Mouse (Mus musculus) cortical plate, adult 2 months (tissue): ENCODE measurements at regions not wholly inside any gene's neighbourhood (a gene's known extent, or its start where the extent isn't known, plus 50 kb on each side); places are given as distances from the start of the nearest gene placed in this dataset.

ENCODE experiments used
- CTCF ChIP-seq: fragments of 200-500 bp; IDR thresholded peaks from 2 replicates; pipeline ENCODE4 v1.5.1; 2011; ENCODE audit warnings: mild to moderate bottlenecking, control low read depth, low read length; ENCODE audit not compliant: insufficient read depth; ENCODE audit errors: extremely low read depth
- POLR2A ChIP-seq: fragments of 200-500 bp; IDR thresholded peaks from 2 replicates; pipeline ENCODE4 v1.6.1; 2011; ENCODE audit warnings: mild to moderate bottlenecking, low read length, control low read depth; ENCODE audit not compliant: insufficient read depth; ENCODE audit errors: extremely low read depth

DNA sequence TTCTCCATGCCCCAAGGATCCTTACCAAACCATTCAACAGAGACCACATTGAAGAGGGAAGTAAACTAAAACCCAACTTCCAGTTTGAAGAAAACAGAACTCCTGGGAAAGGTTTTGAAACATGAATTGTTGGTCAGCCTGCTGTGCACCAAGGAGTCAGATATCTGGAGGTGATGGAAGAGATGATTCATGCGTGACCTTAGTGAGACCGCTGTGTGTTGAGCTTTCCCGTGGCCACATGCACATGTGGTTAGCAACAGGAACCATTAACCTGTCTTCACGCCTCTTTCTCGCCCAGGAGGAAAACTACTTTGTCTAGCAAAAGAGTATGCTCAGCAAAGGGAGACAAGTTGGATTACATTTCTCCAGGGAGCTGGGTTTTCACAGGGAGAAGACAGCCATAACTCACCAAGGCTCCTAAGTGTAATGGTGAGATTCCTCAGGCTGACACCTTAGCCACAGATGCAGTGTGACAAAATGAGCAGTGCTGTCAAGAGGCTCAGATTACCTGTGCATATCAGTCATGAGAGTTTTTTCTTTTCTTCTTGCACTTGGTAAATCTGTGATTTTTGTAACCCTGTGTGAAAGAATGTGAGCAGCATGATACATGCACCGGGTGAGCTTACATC, 181.9 kb upstream of the Npvf start:
- TF ChIP-seq CTCF (no peak), POLR2A (no peak)
